Mouse (Mus musculus) spleen, adult 2 months (tissue): ENCODE data around the gene C2cd3.

Experiments used
- CTCF ChIP-seq: fragments of 200-500 bp; IDR thresholded peaks from 2 replicates; pipeline ENCODE4 v1.5.1; 2011; ENCODE audit warnings: mild to moderate bottlenecking, inconsistent platforms; ENCODE audit not compliant: insufficient read depth, insufficient read length, insufficient replicate concordance; ENCODE audit errors: extremely low read depth
- POLR2A ChIP-seq: fragments of 200-500 bp; IDR thresholded peaks from 2 replicates; pipeline ENCODE4 v1.6.1; 2011; ENCODE audit warnings: low read depth, low read length, inconsistent platforms

GRCm38 (mm10) chr7:100328636-100329035, 43.4 kb upstream of the C2cd3 start:
- TF ChIP-seq CTCF, result no peak
- TF ChIP-seq POLR2A, result no peak
